Mouse (Mus musculus) bone marrow, adult 2 months (tissue): ENCODE measurements around the gene Hmg20b. TPM values are rescaled to one million over a fixed set of nuclear protein-coding genes. Genes with fewer than 3 reads are reported as not detected.

Source experiments
- H3K27ac ChIP-seq: fragments of 200-500 bp; 2 replicates; pipeline ENCODE4 v1.5.1; 2012; ENCODE audit warnings: low read depth, mild to moderate bottlenecking, control low read depth, inconsistent platforms, low read length; ENCODE audit not compliant: control insufficient read depth, poor library complexity, insufficient read depth
- H3K4me1 ChIP-seq: fragments of 200-500 bp; 2 replicates; pipeline ENCODE4 v1.6.1; 2011; ENCODE audit warnings: low read length; ENCODE audit not compliant: control insufficient read depth, insufficient read depth
- H3K4me3 ChIP-seq: fragments of 200-500 bp; replicated peaks from 2 replicates; pipeline ENCODE3; 2011; ENCODE audit warnings: mild to moderate bottlenecking, low read depth, low read length, control low read depth; ENCODE audit not compliant: control insufficient read depth
- CTCF ChIP-seq: fragments of 200-500 bp; IDR thresholded peaks from 2 replicates; pipeline ENCODE4 v1.5.1; 2011; ENCODE audit warnings: low read length, control low read depth; ENCODE audit not compliant: control insufficient read depth, insufficient read depth
- POLR2A ChIP-seq: fragments of 200-500 bp; IDR thresholded peaks from 2 replicates; pipeline ENCODE4 v1.6.1; 2011; ENCODE audit warnings: low read depth, mild to moderate bottlenecking, control low read depth, low read length, borderline replicate concordance; ENCODE audit not compliant: control insufficient read depth
- WGBS: fragments of 180-500 bp; shearing (Covaris S2); methylation state at CpG from one replicate; pipeline ENCODE4 v1.1.7; 2018; 5-methylcytosine and 5-hydroxymethylcytosine counted together
- polyA plus RNA-seq: library from polyadenylated mRNA; stranded (reverse); fragments of >200 nt; gene quantifications from 2 replicates; pipeline ENCODE4 v1.2.4, GENCODE M21; 2011; ENCODE audit warnings: low replicate concordance; ENCODE audit not compliant: missing spikeins, insufficient read depth, insufficient read length

Hmg20b gene
- polyA plus RNA-seq, 1 experiment: 56.9 TPM

DNA sequence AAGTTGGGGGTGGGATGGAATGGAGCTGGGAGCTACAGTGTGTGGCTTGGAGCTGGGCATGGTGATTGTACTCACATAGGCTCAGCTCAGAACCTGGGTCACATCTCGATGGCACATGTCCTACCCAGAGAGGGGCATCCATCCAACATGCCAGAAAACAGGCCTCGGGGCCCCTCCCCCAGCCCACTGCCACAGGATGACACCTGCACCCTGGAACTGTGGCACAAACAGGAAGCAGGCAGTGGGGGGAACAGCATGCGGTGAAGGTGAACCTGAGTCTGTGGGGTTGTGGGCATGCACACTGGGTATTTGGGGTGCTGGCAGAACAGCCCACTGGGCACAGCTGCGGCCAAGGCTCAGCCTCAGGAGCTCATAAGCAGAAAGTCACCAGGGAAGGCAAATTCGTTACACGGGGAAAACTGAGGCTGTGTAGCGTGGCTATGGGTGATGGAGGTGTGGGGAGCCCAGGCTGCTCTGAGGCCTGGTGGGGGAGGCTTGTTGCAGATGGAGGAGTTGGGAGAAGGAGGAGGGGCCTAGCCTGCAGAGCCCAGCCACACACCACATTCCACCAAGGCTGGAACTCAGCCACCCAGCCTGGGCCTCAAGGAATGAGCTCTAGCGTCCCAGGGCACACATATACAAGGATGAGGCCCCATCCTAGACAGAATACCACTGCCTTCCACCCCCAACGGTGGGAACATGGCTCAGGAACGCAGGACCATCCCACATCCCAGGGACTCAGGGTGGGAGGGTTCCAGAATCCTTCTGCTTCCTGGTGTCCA lies 20.9 kb downstream of the Hmg20b start:
- H3K4me1 ChIP-seq: peaks cover 6% of the 10 kb centered on the region; the same call in 1 of the 2 replicates
- 23% methylated on average over 10 of the region's 10 CpGs for WGBS
- TF ChIP-seq CTCF (no peak), POLR2A (0 out of 2 replicates have a peak, but pooled peaks have one; percentile 19)
- H3K27ac ChIP-seq: peak overlapping the region; percentile 69
- H3K4me3 ChIP-seq: peak overlapping the region; percentile 37

DNA sequence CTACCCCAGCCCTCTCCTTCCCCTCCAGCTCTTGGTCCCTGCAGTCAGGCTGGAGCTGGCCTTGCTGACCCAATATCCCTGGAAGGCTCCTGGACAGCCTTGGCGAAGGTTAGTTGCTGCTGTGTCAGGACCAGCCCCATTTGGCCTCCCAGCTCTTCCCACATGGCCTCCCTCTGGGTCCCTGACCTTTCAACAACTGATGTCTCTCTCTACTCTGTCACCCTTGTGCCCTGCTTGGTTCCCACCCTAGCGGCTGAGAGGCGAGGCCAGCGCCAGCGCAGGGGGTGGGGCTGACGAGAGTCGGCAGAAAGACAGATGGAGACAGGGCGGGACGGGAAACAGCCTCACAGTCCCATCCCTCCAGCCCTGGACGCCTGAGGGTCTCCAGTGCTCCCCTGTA lies 21.9 kb downstream of the Hmg20b start, which contains the start of gene Tbxa2r:
Gene Tbxa2r, plus strand, starts transcription at position 346 of the 400 bp plus-strand sequence.
- Histone ChIP-seq H3K4me3 (peak within 1 kb of the TSS; percentile 37), H3K27ac (peak within 1 kb of the TSS; percentile 69), H3K4me1 (peaks cover 6% of the 10 kb centered on the region; the same call in 1 of the 2 replicates)
- 14% methylated on average over 10 of the region's 10 CpGs for WGBS
- TF ChIP-seq CTCF (no peak), POLR2A (peak; percentile 36; the same call in 1 of the 2 replicates)

DNA sequence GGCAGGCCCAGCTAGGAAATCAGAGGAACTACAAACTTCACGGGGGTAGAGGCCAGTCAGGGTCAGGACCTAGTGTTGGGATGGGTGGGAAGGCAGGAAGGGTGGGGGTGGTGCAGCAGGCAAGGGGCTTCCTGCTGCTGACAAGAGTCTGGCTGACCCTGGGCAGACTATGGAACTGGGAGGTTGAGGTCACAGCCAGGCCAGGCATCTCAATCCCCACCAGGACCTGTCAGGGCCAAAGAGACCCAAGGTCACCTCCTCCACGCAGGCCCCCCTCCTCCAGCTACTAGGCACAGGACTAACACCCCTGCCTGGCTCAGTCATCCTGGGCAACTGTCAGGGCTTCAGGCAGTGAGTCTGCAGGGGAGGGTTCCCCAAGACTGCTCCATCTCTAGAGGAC lies 22.3 kb downstream of the Hmg20b start:
- TF ChIP-seq POLR2A (no peak), CTCF (no peak)
- WGBS: 46% methylated on average over 2 of the region's 2 CpGs

DNA sequence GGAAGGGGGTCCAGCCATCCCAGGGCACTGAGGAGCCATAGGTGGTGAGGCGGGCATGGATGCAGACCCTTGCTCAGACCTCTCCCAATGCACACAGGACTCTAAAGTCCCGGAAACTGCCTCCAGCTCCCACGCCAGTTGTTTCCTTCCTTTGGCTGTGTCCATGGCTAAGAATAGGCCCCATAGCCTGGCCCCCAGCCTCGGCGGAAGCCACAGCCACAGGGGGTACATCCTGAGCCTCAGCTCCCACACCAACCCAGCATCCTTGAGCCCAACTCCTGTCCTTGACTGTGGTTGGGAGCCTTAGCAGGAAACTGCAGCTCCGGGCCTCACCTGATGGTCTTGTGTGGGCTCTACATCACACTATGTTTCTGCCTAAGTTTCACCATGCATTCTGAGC lies 23.4 kb downstream of the Hmg20b start:
- Histone ChIP-seq H3K27ac (no peak overlapping the region), H3K4me1 (peaks cover 6% of the 10 kb centered on the region; the same call in 1 of the 2 replicates), H3K4me3 (no peak overlapping the region)
- WGBS: 19% methylated on average over 6 of the region's 6 CpGs
- TF ChIP-seq POLR2A: no peak
- no peak for TF ChIP-seq CTCF

More for the DNA sequence above, 22.3 kb downstream of the Hmg20b start:
- Histone ChIP-seq H3K4me1 (peaks cover 6% of the 10 kb centered on the region; the same call in 1 of the 2 replicates), H3K4me3 (no peak overlapping the region), H3K27ac (peak overlapping the region; percentile 69; the same call in 1 of the 2 replicates)

DNA sequence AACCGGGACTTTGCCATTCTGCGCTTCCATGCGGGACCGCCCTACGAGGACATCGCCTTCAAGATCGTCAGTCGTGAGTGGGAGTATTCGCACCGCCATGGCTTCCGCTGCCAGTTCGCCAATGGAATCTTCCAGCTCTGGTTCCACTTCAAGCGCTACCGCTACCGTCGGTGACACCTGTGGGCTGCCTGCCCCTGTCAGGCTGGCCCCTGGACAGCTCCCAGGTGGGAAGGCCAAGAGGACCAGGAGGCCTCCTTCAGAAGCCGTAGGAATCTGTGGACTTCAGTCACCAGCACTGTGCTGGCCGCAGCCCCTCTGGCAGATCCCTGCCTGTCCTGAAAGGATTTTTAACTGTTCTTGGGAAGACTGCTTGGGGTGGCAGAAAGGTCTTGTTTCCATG lies 24.5 kb downstream of the Hmg20b start:
- WGBS: 95% methylated on average over 18 of the region's 18 CpGs
- Histone ChIP-seq H3K4me1 (peaks cover 7% of the 10 kb centered on the region; the same call in 1 of the 2 replicates), H3K27ac (no peak overlapping the region), H3K4me3 (no peak overlapping the region)
- TF ChIP-seq CTCF (no peak), POLR2A (no peak)

DNA sequence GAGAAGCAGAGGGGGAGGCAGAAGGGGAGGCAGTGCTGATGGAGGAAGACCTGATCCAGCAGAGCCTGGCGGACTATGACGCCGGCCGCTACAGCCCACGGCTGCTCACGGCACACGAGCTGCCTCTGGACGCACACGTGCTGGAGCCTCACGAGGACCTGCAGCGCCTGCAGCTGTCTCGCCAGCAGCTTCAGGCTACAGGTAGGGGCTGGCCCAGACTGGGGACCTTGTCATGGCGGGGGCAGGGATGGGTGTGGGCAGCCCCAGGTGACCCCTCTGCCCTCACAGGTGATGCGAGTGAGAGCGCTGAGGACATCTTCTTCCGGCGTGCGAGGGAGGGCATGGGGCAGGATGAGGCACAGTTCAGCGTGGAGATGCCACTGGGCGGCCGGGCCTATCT lies 25.1 kb downstream of the Hmg20b start:
- Histone ChIP-seq H3K4me1 (peaks cover 7% of the 10 kb centered on the region; the same call in 1 of the 2 replicates), H3K27ac (no peak overlapping the region), H3K4me3 (no peak overlapping the region)
- TF ChIP-seq POLR2A (no peak), CTCF (no peak)
- WGBS: 96% methylated on average over 21 of the region's 21 CpGs

DNA sequence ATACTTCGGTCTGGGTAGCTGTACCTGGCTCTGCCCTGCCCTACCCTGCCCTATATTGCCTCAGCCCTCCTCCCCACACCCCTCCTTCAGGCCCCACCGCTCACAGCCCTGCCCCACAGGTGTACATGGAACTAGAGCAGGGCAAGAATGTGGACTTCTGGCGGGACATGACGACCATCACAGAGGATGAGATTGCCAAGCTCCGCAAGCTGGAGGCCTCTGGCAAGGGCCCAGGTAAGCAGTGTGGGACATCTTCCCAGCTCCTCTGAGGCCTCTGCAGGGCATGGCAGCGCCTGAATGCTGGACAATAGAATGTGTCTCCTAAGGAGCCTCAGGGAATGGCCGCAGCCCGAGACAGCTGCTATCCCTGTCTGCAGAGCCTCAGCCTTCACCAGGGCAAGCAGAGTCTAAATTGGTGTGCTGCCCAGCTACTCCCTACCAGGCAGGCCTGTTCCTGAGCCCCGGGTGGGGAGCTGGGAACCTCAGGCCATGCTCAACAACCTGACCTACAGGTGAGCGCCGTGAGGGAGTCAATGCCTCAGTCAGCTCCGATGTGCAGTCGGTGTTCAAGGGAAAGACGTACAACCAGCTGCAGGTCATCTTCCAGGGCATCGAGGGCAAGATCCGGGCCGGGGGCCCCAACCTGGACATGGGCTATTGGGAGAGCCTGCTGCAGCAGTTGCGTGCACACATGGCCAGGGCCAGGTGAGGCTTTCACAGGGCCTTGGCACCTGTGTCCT lies 26.3 kb downstream of the Hmg20b start:
- WGBS: 94% methylated on average over 18 of the region's 18 CpGs
- peaks cover 2% of the 10 kb centered on the region; the same call in 1 of the 2 replicates for H3K4me1 ChIP-seq
- no peak overlapping the region for H3K27ac ChIP-seq
- TF ChIP-seq POLR2A (no peak), CTCF (no peak)
- no peak overlapping the region for H3K4me3 ChIP-seq
